In the genomic region with DNA sequence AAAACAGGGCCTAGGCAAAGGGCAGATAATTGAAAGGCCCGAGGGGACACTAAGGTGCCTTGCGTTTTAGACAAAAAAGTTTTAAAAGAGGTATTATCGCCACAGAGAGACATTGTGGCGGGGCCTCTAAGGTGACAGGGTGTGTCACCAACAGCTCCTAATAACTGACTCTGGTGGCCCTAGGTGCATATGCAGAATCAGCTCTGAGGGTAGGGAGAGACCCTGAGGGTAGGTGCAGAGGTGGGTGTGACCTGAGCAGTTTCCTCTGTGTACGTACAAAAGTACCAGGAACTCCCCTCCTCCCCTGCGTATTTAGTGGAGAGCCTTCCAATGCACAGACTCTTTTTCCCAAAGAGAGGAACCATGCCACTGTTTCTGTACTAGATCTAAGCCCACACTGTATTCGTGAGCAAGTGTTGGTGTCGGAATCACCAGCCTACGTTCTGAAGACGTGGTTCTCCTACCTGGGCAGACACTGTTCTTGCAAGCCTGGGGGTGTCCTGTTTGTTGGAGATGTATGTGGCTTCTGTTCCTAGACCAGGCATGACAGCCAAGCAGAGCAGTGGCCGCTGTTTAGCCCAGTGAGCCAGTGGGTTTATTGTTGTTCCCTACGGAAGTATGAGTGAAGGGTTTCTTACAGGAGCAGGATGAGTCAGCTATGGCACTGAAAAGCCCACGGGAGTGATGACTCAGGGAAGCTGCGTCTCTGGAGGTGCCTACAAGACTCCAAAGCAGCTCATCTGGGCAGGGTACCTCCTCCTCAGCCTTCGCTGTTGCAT, we compare ENCODE assay signal across 1 mouse cellular context.
TF ChIP-seq lines count a peak whose summit lies in the region.

No protein-coding gene starts in this region.

TF ChIP-seq in ES-E14, 5 proteins besides CTCF, POLR2A, EP300 and RAD21:
- TF ChIP-seq ZNF384 (IDR thresholded peaks at IDR 0.05; ENCODE audit: low read depth, low read length) (no peak), MAFK (IDR thresholded peaks at IDR 0.05; ENCODE audit: insufficient read depth, low read depth, low read length) (no peak), HCFC1 (IDR thresholded peaks at IDR 0.05; ENCODE audit: borderline replicate concordance, insufficient read depth, low read length) (no peak), CHD2 (IDR thresholded peaks at IDR 0.05; ENCODE audit: low read depth, low read length) (no peak), ZC3H11A (IDR thresholded peaks at IDR 0.05; ENCODE audit: borderline replicate concordance, low read depth, low read length) (no peak)
